Mouse (Mus musculus) heart, postnatal 10 days (tissue): ENCODE results near the gene Agap1. TPM values are rescaled to one million over a fixed set of nuclear protein-coding genes. Genes with fewer than 3 reads are reported as not detected.
A peak's percentile ranks its signal among the peaks of the same experiment; 100 is the strongest.

Experiments
- DNase-seq, 2 experiments: peaks; one replicate each; pipeline ENCODE4 v3.0.0; 2021
- intact Hi-C: fragments of 180-260 bp; cut with DNase I; formaldehyde crosslinking; loops from one replicate; pipeline ENCODE4 v1.15.1; 2025
- total RNA-seq, 2 experiments: library from RNA; stranded (reverse); gene quantifications; 2 replicates each; pipeline ENCODE4 v1.2.3; 2021

The Agap1 gene
- total RNA-seq, 2 experiments from 2014 or later = 54.4 to 57.6 TPM

GRCm38 (mm10) chr1:89570522-89571299, 116.1 kb downstream of the Agap1 start:
- intact Hi-C loops = no loop called here
- DNase-seq = peak; percentile 42 to 52

- intact Hi-C loops = no loop called here
- DNase-seq = peak; percentile 42 to 51
Observed at GRCm38 (mm10) chr1:89573486-89573885, 118.9 kb downstream of the Agap1 start.

- intact Hi-C loops = no loop called here
- DNase-seq = no peak
Observed at GRCm38 (mm10) chr1:89574941-89575890, 120.6 kb downstream of the Agap1 start.

DNA sequence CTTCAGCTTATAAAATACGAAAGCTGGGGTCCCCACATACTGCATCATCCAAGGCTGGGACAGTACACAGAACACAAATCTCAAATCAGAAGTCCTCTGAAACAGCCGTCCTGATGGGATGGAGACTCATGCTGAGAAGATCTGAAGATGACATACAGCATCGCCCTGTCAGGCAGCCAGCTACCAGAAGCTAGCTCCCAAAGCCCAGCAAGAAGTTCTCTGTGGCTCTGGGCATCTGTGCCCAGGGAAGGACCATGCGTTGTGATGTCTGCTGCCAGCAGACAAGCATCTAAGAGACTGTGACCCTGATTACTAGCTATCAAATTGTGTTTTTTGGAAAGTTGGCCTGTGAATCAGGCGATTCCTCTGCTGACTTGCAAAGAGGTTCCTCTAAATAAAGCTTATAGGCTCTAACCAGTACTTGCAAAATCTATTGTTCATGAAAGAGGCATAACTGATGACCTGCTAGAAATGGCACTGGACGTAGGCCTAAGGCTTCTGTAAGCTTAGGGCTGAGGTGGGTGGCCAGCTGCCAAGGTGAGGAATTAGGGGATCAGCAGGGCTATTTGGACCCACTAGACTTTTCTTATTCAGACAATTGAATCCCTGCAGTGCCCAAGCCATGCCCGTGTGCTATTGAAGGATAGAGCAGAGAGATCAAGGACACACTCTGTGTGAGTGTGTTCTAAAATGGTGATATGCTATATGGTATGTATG, 121.7 kb downstream of the Agap1 start:
- no peak for DNase-seq
- intact Hi-C loops = no loop called here

DNA sequence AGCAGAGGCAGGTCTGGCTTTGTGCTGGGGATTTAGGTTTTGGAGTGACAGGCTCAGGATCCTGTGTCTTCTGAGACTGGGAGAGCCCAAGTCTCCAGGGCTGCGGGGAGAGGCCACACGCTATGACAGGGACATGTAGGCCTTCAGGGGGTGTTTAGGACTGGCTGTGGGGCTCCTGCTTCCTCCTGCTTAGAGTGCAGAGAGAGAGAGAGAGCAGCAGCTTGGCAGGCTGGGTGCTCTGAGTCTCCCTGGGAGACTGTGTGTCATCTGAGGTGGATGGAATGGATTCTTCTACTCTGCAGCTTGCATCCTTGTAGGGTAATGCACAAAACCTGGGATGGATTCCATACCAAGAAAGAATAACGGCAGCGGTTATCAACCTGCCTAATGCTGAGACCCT, 122.4 kb downstream of the Agap1 start:
- intact Hi-C loops = no loop called here
- peak; percentile 76 to 77 for DNase-seq

GRCm38 (mm10) chr1:89580031-89580998, 125.7 kb downstream of the Agap1 start:
- DNase-seq = peak; percentile 88 to 91
- intact Hi-C loops = loop anchor here (2.0 kb wide), 2 partner anchors 126 to 346 kb away; partner anchors contain the start of gene Agap1

GRCm38 (mm10) chr1:89580999-89581765, 126.6 kb downstream of the Agap1 start:
- intact Hi-C loops = loop anchor here (1.0 to 2.0 kb wide), 3 partner anchors 55 to 346 kb away; partner anchors contain the start of gene Agap1
- peak; percentile 76 for DNase-seq

DNA sequence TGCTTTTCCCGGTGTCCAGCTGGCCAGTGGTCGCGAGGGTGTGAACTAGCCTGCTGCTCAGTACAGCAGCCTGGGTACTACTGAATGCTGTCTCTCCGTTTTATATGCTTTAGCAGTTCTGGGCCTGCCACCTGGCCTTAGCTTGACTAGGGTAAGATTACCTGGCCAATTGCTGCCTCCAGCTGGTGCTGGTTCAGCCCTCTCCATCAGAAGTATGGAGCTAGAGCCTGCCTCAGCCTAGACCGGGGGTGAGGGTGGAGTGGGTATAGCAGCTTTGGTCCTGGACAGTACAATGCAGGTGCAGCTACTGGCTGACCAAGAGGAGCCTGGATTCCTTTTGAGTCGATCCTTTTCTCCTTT, 127.1 kb downstream of the Agap1 start:
- intact Hi-C loops = loop anchor here (1.0 to 2.0 kb wide), 3 partner anchors 55 to 347 kb away; partner anchors contain the start of gene Agap1
- no peak for DNase-seq

- intact Hi-C loops = no loop called here
- no peak for DNase-seq
Observed at GRCm38 (mm10) chr1:89583369-89583768, 128.8 kb downstream of the Agap1 start.

GRCm38 (mm10) chr1:89586991-89587683, 132.5 kb downstream of the Agap1 start:
- no peak for DNase-seq
- intact Hi-C loops = no loop called here

GRCm38 (mm10) chr1:89588154-89588553, 133.5 kb downstream of the Agap1 start:
- DNase-seq = no peak
- intact Hi-C loops = no loop called here

DNA sequence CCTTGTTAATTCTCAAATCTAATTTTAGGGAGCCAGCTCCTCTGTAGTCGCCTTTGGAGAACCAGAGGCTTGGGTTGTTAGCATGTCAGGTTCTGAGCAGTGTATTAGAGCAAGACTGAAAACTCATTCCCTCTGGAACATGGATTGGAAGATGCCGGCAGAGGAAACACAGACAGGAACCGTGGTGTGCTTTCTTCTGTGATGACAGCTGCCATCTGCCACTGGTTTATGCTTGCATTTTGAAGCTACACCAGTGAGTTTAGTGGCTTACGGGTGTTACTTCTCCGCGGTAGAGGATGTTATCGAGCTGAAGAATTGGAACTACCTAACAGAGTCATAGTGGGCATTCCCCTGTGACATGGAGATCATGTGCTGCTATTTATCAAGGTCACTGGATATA, 136.4 kb downstream of the Agap1 start:
- peak in 1 of 2 experiments; percentile 52 for DNase-seq
- intact Hi-C loops = no loop called here

DNA sequence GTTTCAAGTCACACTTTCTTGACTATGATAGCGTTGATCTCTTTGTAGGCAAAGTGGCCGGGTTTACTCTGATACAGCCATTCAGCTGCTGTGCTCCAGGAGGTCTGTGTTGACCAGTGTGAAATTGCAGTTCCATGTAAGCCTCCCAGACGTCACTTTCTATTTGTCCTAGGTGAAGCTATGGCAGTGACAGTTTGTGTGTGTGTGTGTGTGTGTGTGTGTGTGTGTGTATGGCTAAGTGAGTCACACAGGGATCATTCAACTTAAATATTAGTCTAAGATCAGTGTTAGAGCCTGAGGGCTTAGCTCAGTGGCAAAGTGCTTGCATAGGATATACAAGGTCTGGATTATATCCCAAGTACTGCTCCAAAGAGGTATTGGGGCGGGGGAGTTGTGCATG, 138.6 kb downstream of the Agap1 start:
- DNase-seq = no peak
- intact Hi-C loops = no loop called here

GRCm38 (mm10) chr1:89594999-89595398, 140.4 kb downstream of the Agap1 start:
- no peak for DNase-seq
- intact Hi-C loops = no loop called here

DNA sequence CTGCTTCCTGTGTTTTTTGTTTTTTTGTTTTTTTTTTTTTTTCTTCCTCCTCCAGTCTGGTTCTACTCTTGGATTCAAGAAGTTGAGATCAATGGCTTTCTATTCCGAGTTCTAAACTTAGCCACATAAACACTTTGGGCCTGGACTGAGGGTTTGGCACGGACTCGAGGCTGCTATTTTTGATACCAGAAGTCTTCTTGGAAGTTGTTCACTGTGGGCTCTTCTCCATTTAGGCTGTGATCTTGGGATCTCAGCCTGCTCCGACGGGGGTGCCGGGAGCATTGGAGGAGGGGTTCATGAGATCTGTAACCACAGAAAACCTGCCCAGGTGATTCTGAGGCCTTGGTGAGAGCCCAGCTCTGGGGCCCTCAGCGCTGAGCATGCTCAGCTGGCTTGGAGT, 140.8 kb downstream of the Agap1 start:
- peak; percentile 55 to 71 for DNase-seq
- intact Hi-C loops = no loop called here

DNA sequence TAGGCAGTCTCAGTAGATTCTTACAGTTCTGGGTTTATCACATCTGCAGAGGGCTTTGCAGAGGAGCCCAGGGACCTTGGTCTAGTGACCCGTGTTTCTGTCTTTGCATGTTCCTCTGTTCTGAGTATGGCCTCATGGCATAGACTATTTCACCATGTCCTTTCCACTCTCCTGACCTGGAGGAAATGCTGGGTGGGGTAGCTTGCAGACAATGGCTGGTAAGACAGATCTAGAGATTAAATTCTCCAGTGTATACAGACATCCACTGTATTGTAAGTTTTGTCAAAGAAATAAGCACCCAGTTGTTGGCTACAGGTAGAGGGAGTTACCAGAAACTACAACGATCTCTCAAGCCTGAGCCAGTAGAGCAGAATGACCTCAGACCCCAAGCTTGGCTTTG, 141.6 kb downstream of the Agap1 start:
- DNase-seq = no peak

GRCm38 (mm10) chr1:89598906-89599305, 144.3 kb downstream of the Agap1 start:
- intact Hi-C loops = no loop called here
- DNase-seq = no peak

More for the DNA sequence above, 141.6 kb downstream of the Agap1 start:
- intact Hi-C loops = no loop called here
